Mouse (Mus musculus) frontal cortex, postnatal 14 days (tissue): Measurements from ENCODE around the gene Tnfsf4.

ENCODE experiments used
- DNase-seq, 2 experiments: peaks; one replicate each; pipeline ENCODE4 v3.0.0; 2022; ENCODE audit warnings: low spot score in 2 of 2

The Tnfsf4 gene

DNA sequence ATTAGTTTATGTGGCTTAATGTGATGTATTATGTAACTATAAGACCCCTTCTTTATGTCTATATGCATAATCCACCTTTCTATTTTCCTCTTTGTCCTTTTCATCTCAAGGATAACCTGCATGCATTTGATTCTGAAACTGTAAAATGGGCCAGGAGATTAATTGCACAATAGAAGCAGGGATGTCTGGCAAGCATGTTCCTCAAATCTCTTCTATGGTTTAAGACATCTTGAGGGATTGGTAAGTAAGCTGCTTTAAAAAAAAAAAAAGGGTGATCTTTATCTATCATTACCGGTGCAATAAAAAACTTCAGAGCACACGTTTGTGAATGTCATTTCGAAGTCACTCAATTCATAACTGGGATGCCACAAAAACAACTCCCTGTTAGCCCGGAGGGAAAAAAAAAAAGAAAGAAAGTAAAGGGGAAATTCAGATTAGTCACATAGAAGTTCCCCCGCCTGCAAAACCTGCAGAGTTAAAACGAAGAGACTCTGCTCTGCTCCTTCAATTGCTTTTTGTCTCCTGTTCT, at the start of gene Tnfsf4:
TSS of gene Tnfsf4 (plus strand) at position 479 of the 529 bp plus-strand sequence.
- DNase-seq: no peak

DNA sequence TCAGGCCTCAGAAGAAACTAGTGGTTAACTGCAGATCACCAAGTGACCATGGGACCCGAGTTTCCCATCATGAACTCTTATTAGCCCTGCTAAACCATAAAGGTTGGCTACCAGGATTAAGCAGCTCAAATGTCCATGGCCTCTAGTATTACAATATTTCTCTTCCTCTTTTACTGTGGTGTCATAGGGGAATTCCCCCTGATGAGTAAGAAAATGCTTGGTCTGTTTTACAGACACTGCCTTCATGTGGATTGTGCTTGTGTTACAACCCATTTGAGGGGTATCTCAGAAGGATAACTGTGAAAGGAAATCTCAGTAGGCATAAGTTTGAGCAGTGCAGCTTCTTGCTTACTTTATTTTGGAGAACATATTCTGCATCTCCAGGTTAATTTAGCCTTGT, 44.2 kb upstream of the Tnfsf4 start:
- no peak for DNase-seq

DNA sequence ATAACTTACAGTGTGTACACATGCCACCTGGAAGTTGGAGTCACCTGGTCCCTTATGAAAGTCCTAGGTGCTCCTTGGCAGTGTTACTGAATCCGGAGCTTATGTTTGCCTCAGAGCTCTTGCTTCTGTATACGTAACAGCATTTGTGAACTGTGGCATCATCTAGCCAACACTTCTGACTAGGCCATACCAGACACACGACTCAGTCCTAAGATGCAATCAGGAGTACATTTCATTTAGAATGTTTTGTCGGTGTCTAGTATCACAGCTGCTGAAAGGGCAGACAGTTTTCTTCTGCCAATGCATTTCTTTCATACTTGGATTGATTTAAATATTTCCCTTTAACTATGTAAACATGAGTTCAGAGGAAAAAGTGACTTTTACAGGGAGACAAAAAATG, 30.2 kb upstream of the Tnfsf4 start:
- no peak for DNase-seq

DNA sequence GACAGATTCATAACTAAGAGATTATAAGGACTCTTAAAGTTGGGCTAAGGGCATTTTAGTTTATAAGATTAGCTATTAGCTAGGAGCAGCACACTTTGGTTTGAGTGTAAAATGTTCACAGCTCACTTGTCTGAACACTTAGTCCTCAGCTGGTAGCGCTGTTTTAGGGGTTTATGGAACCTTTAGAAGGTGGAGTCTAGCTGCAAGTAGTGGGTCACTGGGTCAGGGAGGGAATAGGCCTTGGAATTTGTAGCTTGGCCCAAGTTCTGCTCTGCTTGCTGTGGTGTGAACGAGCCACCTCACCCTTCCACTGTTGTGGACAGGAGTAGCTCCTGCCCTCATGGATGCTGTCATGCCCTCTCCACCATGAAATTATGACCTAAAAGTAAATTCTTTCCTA, 23.3 kb upstream of the Tnfsf4 start:
- no peak for DNase-seq

DNA sequence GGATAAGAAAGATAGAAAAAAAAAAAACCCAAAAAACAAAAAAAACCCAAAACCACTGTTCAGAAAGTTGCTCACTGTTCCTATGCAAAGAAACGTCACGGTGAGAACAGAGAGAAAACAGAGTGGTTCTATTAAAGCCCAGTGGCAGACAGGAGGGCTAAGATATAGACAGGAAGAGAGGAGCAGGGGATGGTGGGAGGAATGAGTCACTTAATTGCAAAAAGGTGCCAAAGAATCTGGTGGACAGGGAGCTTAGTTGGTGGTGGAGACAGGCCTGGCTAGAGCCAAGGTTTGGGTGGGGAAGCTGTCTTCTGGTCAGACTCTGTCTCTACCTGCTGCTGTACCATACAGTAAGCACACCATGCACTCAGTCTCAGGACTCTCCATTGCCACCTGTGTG, 19.3 kb upstream of the Tnfsf4 start:
- DNase-seq: no peak

DNA sequence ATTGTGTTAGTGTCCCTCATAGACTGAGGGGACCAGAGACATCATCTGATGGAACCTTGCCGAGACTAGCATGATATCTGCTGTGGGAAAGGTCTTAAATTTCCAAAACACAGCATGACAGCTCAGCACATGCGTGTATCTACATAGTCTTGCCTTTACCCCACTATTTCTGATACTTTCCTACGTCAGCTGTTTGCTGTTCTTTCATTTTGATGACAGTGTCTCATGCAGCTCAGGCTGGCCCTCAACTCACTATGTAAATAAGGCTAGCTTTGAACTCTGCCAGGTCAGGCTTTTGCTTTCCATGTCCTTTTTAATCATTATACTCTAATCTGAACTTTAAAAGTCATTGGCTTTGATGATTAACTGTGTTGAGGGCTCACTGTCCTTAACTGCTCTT, 16.6 kb upstream of the Tnfsf4 start:
- no peak for DNase-seq

DNA sequence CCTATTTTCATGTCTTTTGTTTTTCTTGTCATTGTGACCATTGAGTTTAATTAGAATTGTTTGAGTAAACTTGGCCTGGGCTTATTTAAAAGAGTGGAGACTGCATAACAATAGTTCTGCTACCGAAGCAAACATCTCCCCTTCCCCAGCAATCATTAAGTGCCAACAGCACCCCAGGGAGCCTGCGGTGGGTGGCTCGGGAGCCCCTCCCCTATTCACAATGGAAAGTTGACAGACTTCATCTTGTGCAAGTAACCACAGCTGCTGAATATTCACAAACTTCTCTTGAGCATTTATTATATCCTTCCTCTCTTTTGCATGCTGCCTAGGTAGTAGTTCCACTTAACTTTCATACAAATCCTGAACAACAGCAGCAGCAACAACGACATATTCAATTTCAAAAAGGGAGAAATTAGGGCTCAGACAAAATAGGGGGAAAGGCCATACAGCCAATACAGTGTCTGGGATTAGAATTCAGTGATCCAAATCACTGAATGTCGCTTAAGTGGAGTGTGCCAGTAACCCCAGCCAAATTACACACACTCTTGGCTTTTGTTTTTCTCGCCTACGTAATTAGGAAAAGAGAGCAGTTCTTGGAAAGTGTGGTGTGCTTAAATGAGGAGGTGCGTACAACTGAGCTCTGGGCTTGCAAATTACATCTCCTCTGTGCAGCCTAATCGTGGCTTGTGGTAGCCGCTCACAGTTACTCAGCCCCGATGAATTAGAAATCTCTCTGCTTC, 15.4 kb upstream of the Tnfsf4 start:
- DNase-seq: no peak

DNA sequence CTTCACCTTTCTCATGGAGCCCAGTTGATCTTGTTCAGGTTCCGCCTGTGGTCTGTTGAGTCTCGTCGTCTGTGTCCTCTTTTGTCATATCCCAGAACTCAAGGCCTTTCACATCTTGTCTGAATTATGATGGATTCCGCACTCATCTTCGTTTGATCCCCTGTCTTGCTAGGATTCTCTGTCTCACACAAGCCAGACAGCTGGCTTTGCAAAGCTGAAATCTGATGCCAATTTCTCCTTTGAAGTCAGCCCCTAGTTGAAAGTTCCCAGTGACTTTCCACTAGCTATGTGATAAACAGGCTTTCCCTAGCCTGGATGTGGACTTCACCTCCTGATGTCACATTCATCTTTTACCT, 14.8 kb upstream of the Tnfsf4 start:
- no peak for DNase-seq

DNA sequence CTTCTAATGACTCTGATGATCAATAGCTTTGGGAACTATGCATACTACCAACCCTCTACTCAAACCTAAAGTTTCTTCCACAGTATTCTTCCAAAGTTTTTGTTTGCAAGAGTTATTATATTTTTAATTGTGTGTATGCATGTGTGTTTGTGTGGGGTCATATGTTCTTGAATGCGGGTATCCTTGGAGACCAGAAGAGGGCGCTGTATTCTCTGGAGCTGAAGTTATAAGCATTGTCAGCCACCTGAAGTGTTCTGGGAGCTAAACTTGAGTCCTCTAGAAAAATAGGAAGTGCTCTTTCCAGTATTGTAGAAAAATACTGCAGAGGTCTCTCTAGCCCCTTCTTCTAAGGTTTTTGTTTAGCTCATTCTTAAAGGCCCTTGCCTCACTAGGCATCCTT, 5.1 kb upstream of the Tnfsf4 start:
- no peak for DNase-seq

DNA sequence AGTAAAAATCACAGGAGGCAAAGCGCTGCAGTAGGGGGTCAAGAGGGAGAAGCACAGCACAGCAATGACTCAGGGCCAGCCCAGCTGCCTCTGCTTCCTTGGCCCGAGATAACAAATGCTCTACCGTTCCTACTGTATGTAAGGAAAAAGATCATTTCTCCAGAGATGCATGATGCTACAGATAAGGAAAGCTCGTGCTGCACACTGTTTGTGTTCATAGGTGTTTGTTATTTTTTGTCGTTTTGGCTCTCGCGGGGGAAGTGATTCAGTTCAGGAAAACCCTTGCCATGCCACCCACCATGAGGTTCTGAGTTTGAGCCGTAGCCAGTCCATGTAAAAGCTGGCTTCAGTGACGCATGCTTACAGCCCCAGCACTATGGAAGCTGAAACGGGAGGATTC, 2.3 kb upstream of the Tnfsf4 start:
- DNase-seq: no peak

DNA sequence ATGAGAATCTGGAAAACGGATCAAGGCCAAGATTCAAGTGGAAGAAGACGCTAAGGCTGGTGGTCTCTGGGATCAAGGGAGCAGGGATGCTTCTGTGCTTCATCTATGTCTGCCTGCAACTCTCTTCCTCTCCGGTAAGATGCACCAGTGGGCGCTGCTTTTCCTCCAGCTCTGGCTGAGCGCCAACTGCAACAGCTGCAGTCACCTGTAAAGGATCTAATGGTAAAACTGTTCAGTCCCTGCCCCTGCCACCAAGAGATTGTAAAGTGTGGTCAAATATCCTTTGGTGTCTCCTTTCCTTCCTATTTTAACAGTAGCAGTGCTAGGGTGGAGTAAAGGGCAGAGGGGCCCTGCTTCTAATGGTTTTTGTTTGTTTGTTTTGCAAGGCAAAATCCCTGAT, 401 bp downstream of the Tnfsf4 start:
- no peak for DNase-seq

DNA sequence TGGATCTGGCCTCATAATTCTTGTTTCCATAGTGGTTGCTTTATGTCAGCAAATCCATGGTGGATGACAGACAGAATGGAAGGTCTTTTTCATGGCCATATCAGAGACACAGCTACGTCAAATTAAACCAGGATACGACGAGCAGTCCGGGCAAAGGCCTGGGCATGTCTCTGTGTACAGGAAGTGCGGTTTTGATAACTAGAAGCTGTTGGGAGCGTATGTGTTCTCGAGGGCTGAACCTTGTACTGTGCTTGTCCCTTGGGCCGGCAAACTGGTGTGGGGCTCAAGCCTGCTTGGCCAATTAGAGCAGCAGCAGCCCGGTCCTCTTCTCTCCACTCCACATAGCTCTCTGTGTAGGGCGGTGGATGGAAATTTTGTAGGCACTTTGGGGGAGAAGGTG, 1.1 kb downstream of the Tnfsf4 start:
- DNase-seq: no peak

DNA sequence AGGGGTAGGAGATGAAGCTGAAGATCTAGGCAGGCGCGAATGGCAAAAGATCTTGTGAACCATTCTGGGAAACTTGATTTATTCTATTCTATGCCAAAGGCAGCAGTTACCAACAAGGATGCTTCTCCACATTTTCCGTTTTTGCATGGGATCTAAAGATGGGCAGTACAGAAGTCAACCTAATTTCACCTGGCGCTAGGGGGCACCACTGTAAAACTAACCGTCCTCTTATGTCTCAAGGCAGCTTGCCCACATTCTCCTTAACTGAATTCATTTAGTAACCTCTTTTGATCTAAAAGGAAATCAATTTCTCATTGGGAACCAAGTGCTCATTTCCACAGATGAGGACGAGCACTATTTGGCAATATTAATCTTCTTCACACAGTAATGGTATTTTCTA, 4.9 kb downstream of the Tnfsf4 start:
- DNase-seq: peak; percentile 40 to 72

DNA sequence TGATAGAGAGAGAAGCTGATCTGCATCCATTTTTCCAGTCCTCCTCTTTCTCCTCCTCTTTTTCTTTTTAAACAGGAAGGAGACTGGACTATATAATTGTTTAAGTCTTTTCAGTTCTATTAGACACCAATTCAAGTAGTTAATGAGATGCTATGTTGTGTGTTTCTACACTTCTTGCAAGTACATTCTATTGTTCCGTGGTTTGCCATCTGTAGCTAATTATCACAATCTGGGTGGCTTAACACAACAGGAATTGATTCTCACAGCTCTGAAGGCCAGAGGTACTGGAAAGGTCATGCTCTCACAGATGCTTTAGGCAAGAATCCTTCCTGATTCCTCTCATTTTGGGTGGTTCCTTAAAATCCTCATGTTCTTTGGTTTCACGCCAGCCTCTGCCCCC, 7.9 kb downstream of the Tnfsf4 start:
- DNase-seq: no peak

DNA sequence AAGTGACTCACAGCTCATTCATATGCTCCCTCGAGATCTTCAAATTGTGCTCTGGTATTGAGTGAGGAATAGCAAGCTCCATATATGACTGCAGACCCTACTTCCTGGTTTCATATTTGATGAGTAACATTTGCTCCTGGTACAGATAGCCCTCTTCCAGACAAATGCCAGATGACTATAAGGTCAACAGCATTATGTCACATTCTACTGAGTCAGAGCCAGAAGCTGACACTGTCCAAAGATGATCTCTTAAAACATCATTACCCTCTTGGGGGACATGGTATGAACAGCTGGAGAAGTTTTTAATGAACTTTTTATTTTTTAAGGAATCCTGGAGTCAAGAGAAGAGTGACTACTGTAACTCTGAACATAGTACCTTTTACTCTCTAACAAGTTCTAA, 11.3 kb downstream of the Tnfsf4 start:
- no peak for DNase-seq

DNA sequence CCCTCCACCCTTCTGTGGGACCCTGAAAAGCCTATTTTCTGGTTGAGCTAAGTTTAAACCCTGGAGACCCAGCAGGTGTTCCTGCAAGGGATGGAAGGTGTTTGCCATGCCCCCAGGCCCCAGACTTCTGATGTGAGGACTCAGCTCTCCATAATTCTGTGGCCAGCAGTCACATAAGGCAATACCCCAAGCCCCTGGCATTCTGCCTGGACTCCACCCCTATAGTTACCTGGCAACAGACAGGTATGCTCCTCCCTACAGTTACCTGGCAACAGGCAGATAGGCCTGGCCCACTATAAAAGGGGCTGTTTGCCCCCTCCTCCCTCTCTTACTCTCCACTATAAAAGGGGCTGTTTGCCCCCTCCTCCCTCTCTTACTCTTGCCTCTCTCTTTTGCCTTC, 24.7 kb downstream of the Tnfsf4 start:
- no peak for DNase-seq

DNA sequence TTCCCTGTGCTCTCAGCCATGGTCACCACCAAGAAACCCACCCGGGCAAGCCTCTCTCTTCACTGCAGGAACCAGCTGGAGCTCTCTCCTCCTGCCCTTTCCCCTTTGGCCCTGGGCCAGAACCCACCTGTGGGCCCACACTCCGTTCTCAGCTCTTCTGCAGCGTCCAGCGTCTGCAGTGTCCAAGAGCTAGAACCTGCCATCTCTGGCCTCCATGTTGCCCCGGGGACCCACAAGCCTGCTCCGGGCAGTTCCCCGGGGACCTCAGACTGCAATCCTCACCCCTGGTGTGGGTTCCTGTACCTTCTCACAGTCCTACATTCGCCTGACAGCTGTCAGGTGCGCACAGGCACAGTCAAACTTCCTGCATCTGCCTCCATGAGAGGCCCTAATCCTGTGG, 25.4 kb downstream of the Tnfsf4 start:
- DNase-seq: no peak

DNA sequence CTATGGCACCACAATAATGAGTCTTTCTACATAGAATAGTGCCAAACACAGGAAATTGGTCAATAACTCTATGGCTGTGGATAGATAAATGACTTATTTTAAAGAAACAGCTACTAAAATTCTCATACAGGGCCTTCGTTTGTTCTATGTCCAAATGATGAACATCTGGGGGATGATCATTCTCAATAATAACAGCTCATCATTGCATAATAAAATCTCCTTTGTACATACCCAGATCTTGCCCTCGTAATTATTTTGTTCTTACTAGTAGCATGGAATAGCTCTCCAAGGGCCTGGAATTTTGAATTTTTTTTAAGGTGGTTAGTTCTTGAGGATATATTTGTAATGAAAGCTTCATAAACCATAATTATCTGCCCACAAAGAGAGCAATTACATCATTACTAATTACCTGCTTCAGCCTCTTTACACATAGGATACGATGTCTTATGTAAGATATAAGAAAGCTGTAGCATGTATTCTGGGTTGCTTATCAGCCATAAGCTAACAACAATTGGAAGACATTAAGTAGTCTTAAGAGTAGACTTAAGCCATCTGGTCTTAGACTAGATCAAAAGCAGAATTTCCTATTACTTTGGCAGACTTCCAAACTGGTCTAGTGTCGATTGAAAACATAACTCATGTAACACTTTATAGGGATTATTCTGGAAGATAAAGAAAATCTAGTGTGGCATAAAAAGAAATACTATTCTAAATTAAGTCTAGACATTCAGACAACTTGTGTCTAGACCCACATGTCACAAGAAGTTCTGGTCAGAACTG, 31.3 kb downstream of the Tnfsf4 start:
- no peak for DNase-seq

DNA sequence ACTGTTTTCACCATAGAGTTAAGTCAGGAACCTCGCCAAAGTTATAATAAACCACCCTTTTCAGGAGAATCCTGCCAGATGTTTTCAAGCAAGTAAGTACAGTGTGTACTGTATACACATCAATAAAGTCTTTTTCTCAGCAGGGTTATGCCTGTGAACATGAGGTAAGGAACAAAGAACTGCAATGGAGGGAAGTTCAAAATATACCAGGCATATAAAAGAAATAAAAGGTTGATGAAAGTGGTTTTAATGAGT, 31.8 kb downstream of the Tnfsf4 start:
- no peak for DNase-seq

DNA sequence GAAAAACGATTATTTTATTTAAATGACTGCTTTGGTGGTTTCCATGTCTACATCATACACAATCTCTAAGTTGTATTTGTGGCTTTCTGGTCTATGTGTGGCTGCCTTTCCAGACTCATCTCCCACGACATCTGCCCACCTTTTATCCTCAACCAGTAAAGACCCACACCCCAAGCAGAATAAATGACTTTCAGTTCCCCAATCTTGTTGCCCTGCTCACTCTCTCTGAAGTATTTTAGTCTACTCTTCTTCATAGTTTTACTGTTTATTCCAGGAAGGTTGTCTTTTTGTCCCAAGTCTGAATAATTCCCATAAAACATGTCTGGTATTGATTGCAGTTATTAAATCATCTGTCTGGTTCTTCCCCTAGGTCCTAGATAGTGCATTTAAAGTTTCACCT, 40.6 kb downstream of the Tnfsf4 start:
- DNase-seq: no peak

DNA sequence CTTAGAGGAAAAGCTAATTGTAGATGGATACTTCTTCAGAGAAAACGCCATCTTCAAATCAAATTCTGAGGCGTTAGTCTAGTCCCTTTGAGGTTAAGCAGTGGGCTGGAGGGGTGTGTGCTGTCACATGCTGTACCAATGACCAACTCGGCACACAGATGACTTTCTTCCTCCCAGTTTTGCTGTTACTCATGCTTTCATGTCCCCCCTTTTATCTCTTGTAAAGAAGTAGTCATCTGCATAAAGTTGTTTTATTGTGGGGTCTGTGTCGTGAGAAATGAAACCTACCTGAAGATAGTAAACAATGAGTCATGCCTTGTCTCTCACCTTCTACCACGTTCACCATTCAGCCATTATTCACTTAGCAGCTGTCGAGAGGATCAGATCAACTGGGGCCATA, 41.3 kb downstream of the Tnfsf4 start:
- no peak for DNase-seq

DNA sequence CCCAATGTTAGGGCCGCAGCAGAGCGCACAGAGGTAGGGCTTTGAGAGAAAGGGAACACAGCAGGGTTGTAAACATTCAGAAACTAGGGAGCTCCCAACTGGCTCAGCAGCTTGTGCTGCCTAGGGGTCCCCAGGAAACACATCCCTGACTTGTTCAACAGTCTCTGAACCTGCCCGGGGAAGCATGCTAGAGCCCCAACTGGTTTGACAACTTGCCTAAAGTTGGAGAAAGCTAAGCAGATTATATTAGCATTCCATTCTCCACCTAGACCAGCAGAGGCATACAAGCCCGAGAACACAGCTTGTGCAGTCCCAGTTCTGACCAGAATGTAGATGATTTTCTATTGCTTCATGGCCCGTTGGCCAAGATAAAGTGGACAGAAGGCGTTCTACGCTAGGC, 49.6 kb downstream of the Tnfsf4 start:
- DNase-seq: no peak

DNA sequence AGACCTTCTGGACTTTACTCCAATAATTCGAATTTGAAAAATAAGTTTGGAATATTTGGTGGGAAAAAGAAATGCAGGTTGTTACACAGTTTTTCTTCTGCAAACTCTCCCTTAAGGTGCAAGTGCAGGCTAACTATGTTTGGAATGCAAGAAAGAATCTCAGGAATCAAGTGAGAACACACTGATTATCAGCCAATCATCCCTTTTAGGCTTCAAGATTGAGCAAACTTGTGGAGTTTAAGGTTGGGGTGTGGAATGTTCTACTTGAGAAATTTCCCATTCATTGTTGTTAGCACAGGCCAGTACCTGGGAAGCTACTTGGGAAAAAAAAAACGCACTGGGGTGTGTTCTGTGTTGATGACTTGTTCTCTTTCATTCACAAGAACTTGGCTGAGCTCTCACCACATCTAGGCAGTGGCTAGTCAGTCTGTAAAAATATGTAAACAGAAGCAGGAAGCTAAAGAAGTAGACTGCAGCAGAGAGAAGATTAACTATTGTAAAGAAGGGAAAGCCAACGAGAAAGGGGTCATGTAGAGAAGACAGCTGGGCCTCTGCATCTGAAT, 56.6 kb downstream of the Tnfsf4 start:
- DNase-seq: no peak
